Mouse (Mus musculus) limb, embryonic 13.5 days (tissue): ENCODE results near the gene Olfr1415. TPM values are rescaled to one million over a fixed set of nuclear protein-coding genes. Genes with fewer than 3 reads are reported as not detected.

Source experiments
- ATAC-seq: fragments of 200-750 bp; cut with Nextera tagmentation; 2 replicates; pipeline ENCODE4 v1.8.0; 2017; ENCODE audit warnings: low read depth, moderate number of reproducible peaks, moderate TSS enrichment; ENCODE audit not compliant: low FRiP score
- H3K27ac ChIP-seq: fragments of 300-500 bp; sonication (generic); 2 replicates; pipeline ENCODE4 v1.5.1; 2015; ENCODE audit warnings: inconsistent platforms, mild to moderate bottlenecking, moderate library complexity
- H3K27me3 ChIP-seq: fragments of 300-500 bp; sonication (generic); 2 replicates; pipeline ENCODE4 v1.6.1; 2015; ENCODE audit warnings: mild to moderate bottlenecking, inconsistent platforms
- H3K36me3 ChIP-seq: fragments of 300-500 bp; sonication (generic); 2 replicates; pipeline ENCODE4 v1.6.1; 2015; ENCODE audit warnings: inconsistent platforms, mild to moderate bottlenecking, moderate library complexity
- H3K4me1 ChIP-seq: fragments of 300-500 bp; sonication (generic); 2 replicates; pipeline ENCODE4 v1.6.1; 2015; ENCODE audit warnings: inconsistent platforms
- H3K4me2 ChIP-seq: fragments of 300-500 bp; sonication (generic); replicated peaks from 2 replicates; pipeline ENCODE4 v1.6.1; 2015; ENCODE audit warnings: inconsistent platforms, mild to moderate bottlenecking, moderate library complexity
- H3K4me3 ChIP-seq: fragments of 300-500 bp; sonication (generic); 2 replicates; pipeline ENCODE4 v1.5.1; 2015; ENCODE audit warnings: moderate library complexity, mild to moderate bottlenecking, inconsistent platforms
- H3K9ac ChIP-seq: fragments of 300-500 bp; sonication (generic); 2 replicates; pipeline ENCODE4 v1.6.1; 2015; ENCODE audit warnings: mild to moderate bottlenecking, inconsistent platforms
- H3K9me3 ChIP-seq: fragments of 300-500 bp; sonication (generic); 2 replicates; pipeline ENCODE4 v1.6.1; 2016; ENCODE audit warnings: inconsistent platforms
- WGBS: fragments of 180-500 bp; shearing (Covaris S2); methylation state at CpG from one replicate; pipeline ENCODE4 v1.1.7; 2015; 5-methylcytosine and 5-hydroxymethylcytosine counted together
- microRNA-seq: library from miRNA; unstranded; fragments of <30 nt; microRNA quantifications from one replicate; pipeline ENCODE4, GENCODE M21; 2016
- polyA plus RNA-seq: library from polyadenylated mRNA; unstranded; fragments of >200 nt; fragmentation: Nextera tagmentation; extraction: Ambion mirVana; gene quantifications from 2 replicates; pipeline ENCODE4 v1.2.1, GENCODE M21; 2015

Gene Olfr1415
- polyA plus RNA-seq, 1 experiment from 2014 or later: not detected

DNA sequence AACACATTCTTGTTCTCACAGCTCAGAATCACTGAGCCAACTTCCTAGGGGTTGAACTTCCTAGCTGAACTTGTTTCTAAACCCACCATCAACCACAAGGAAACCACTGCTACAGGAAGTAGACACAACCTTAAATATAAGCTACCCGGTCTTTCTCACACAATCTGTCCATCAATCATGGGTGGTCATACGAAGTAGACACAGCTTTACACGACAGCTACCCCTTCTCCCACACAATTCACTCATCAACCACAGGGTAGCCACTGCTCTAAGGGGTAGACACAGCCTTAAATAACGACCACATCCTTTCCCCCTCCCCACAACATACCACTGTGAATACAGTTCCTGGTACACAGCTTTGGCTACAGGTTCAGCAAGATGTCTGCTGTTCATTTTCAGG is 27.0 kb downstream of the Olfr1415 start:
- no peak overlapping the region for H3K4me3 ChIP-seq
- peaks cover 10% of the 10 kb centered on the region for H3K4me1 ChIP-seq
- no peak overlapping the region for H3K4me2 ChIP-seq
- no peaks in the 10 kb centered on the region for H3K27me3 ChIP-seq
- no peak overlapping the region for H3K9ac ChIP-seq
- no peak for ATAC-seq
- peaks cover 73% of the 10 kb centered on the region for H3K36me3 ChIP-seq
- WGBS: 83% methylated on average over 4 of the region's 4 CpGs
- H3K27ac ChIP-seq: no peak overlapping the region
- no peaks in the 10 kb centered on the region for H3K9me3 ChIP-seq

DNA sequence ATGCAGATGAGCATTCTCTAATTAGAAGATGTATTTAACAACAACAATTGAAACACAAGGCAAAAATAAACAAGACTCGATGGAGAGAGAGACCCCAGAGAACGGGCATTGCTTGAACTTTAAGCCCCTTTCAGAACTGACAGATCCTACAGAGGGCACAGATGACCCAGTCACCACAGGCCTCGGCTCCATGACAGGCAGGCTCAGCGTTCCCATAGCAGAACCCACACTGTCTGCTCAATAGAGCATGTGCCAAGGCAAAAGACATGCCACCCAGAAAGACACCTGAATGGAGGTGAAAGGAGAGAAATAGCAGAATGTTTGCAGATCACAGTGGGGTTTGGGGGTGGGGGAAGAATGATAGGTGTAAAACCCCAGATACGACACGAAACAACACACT is 37.5 kb downstream of the Olfr1415 start:
- Histone ChIP-seq H3K36me3 (peaks cover 87% of the 10 kb centered on the region), H3K27ac (no peak overlapping the region), H3K9ac (no peak overlapping the region), H3K4me2 (no peak overlapping the region), H3K4me3 (no peak overlapping the region), H3K4me1 (no peaks in the 10 kb centered on the region), H3K27me3 (no peaks in the 10 kb centered on the region), H3K9me3 (no peaks in the 10 kb centered on the region)
- WGBS: 92% methylated on average over 6 of the region's 6 CpGs
- ATAC-seq: no peak

DNA sequence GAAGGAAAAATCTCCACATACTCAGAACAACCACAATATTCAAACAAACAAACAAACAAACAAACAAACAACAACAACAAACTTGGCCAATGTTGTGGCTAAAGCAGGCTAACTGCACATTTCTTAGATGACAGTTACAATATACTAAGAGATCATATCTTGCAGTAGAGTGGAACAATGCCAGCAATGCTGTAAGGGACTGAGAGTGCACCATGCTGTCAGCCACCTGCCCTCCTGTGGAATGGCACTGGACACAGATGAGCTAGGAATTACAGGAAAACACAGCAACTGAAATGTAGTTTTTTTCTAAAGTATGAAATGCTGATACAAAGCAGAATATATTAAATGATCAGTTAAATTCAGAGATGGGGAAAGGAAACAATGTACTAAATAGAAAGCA is 38.1 kb downstream of the Olfr1415 start:
- ATAC-seq: no peak
- Histone ChIP-seq H3K4me2 (no peak overlapping the region), H3K9ac (no peak overlapping the region), H3K9me3 (no peaks in the 10 kb centered on the region), H3K4me3 (no peak overlapping the region), H3K36me3 (peaks cover 87% of the 10 kb centered on the region), H3K27ac (no peak overlapping the region), H3K4me1 (no peaks in the 10 kb centered on the region), H3K27me3 (no peaks in the 10 kb centered on the region)

DNA sequence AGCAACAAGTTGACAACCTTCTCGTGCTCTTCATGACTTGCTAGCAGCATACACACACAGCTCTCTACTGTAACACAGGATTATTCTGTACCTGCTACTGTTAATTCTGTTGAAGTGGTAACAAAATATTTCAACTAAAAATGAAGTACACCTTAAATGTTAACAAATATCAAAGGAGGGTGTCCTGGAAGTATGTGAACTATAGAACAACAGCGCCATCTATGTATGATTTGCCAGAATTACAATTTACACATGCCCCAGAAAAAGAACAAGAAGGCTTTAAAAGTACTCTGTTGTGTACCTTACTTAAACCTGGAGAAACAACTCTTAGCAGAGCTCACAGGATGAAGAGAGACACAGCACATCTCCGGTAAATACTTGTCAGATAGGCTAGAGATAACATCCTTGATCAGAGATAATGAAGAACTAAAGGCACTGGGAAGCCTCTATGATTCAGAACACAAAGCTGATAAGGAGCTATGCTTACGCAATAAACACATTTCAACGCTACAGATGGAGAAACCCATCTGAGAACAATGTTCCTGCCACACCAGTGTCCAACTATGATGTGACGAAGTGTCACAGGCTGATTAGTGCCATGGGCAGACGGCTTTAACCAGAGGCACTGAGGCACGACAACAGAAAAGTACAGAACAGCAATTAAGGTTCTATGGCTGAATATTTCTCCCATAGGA is 42.0 kb downstream of the Olfr1415 start:
- Histone ChIP-seq H3K4me3 (no peak overlapping the region), H3K4me1 (no peaks in the 10 kb centered on the region), H3K36me3 (peaks cover 87% of the 10 kb centered on the region), H3K9ac (no peak overlapping the region), H3K27ac (no peak overlapping the region), H3K9me3 (no peaks in the 10 kb centered on the region), H3K27me3 (no peaks in the 10 kb centered on the region), H3K4me2 (no peak overlapping the region)
- 75% methylated on average over 8 of the region's 8 CpGs for WGBS
- no peak for ATAC-seq

DNA sequence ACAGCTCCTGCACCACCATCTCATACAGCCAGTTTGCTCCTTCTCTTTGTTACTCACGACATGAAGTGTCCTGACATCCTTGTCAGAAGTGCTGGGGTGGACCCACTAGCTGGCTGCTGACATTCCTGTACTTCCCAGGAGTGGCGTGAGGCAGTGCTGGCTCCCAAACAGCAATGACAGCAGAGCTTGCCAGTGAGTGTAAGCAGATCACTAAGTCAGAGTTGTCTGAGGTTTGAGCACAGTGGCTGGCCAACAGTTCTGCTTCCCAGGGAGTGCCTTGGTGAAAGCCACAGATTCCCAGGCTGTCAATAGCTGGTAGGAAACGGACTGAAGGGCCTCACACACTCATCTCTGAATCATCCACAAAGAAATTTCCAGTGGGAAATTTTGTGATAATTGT is 47.6 kb downstream of the Olfr1415 start:
- Histone ChIP-seq H3K4me1 (no peaks in the 10 kb centered on the region), H3K9ac (no peak overlapping the region), H3K4me3 (no peak overlapping the region), H3K4me2 (no peak overlapping the region), H3K9me3 (no peaks in the 10 kb centered on the region), H3K27me3 (no peaks in the 10 kb centered on the region), H3K36me3 (peaks cover 96% of the 10 kb centered on the region), H3K27ac (no peak overlapping the region)
- ATAC-seq: no peak
- 88% methylated on average over 3 of the region's 3 CpGs for WGBS

DNA sequence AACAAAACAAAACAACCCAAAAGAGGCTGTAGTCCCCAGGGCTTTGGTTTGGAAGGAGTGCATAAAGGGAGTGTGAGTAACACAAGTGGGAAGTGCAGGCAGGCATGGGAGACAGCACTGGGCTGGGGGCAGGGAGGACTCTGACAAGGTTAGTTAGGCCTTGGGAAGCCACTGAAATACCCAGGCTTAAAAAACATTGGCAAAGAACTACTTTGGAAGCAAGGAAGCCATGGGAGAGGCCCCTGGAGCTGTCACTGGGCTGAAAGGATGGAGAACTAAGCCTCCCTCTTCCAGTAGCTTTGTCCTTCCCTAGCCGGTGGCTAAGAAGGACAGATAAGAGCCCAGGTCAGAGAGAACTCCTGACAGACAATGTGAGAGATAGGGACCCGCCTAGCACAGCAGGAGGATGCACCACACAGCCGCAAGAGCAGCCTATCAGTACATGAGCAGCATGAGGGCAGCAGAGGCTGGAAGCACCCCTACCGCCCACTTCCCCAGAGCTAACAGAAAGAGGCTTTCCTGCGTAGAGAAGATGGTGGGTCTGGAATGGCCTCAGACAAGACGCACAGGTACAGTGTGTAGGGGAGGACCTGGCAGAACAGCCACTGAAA is 54.3 kb downstream of the Olfr1415 start:
- H3K4me3 ChIP-seq: no peak overlapping the region
- H3K4me2 ChIP-seq: no peak overlapping the region
- H3K36me3 ChIP-seq: peaks cover 78% of the 10 kb centered on the region
- 89% methylated on average over 6 of the region's 6 CpGs for WGBS
- no peak overlapping the region for H3K9ac ChIP-seq
- H3K4me1 ChIP-seq: peaks cover 24% of the 10 kb centered on the region
- ATAC-seq: no peak
- H3K9me3 ChIP-seq: no peaks in the 10 kb centered on the region
- no peaks in the 10 kb centered on the region for H3K27me3 ChIP-seq
- no peak overlapping the region for H3K27ac ChIP-seq

DNA sequence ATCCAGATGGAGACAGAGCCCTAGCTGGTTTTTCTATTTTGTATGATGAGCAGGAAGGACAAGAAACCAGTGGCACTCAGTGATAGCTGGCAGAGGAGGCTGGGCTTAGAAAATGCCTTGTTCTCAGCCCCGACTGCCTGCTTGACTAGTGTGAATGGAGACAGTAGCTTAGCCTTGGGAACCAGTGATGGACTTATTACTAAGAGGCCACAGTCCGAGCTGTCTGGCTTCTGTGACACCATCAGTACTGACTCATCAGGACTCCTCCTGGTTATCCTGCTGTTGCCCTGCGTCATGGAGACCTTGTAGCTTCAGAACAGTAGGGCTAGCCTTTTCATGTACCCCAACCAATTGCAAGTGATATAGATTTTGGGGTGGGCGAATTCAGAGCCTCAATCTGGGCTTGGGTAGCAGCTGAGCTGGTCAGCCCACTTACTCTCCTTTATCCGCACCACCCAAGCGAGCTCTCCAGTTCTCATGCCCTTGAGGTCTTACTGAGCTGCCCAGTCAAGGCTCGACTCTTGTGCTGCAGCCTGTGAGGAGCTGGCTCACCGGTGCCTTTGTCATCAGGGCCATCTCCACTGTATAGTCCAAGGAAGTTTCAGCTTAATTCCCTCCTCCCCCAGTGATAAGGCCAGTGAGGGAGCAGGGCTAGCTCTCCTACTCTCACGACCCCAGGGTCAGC is 55.7 kb downstream of the Olfr1415 start:
- H3K27ac ChIP-seq: no peak overlapping the region
- H3K4me3 ChIP-seq: no peak overlapping the region
- H3K27me3 ChIP-seq: no peaks in the 10 kb centered on the region
- no peak overlapping the region for H3K9ac ChIP-seq
- no peak for ATAC-seq
- H3K4me1 ChIP-seq: peaks cover 29% of the 10 kb centered on the region
- no peak overlapping the region for H3K4me2 ChIP-seq
- H3K36me3 ChIP-seq: peaks cover 67% of the 10 kb centered on the region
- 87% methylated on average over 9 of the region's 9 CpGs for WGBS
- no peaks in the 10 kb centered on the region for H3K9me3 ChIP-seq

Small RNA genes lying within 50 kb of the gene (microRNA-seq; reads per million reads assigned to microRNA genes)
- 2.8 reads per million, percentile 10 among the genes with 10 or more reads in this experiment for gene Mir6900

Other genes starting within 250 kb of the Olfr1415 start
- gene Ndufa10, start 22.2 kb downstream of the Olfr1415 start, polyA plus RNA-seq: 279 and 287 TPM in 2 replicates
- not detected in 2 replicates for gene Olfr1416, start 11.0 kb downstream of the Olfr1415 start, polyA plus RNA-seq
- gene Olfr1414, start 22.6 kb upstream of the Olfr1415 start, polyA plus RNA-seq: not detected in 2 replicates
- gene Olfr1413, start 75.2 kb upstream of the Olfr1415 start, polyA plus RNA-seq: not detected in 2 replicates
- gene Olfr1412, start 89.7 kb upstream of the Olfr1415 start, polyA plus RNA-seq: not detected in 2 replicates
- not detected in 2 replicates for gene Olfr1411, start 98.3 kb upstream of the Olfr1415 start, polyA plus RNA-seq
- gene Olfr1410, start 109.7 kb upstream of the Olfr1415 start, polyA plus RNA-seq: not detected in 2 replicates
- not detected in 2 replicates for gene Olfr12, start 121.7 kb upstream of the Olfr1415 start, polyA plus RNA-seq
- gene Cops9, start 145.9 kb upstream of the Olfr1415 start, polyA plus RNA-seq: 386 and 414 TPM in 2 replicates
- gene Otos, start 152.7 kb upstream of the Olfr1415 start, polyA plus RNA-seq: not detected in 2 replicates